Mouse (Mus musculus) forebrain, embryonic 14.5 days (tissue): ENCODE data around the gene Cldn6. TPM values are rescaled to one million over a fixed set of nuclear protein-coding genes. Genes with fewer than 3 reads are reported as not detected.

ENCODE experiments used
- ATAC-seq: fragments of 200-750 bp; cut with Nextera tagmentation; 2 replicates; pipeline ENCODE4 v1.8.0; 2017; ENCODE audit warnings: mild to moderate bottlenecking, moderate library complexity
- DNase-seq: peaks from one replicate; pipeline ENCODE4 v3.0.0-alpha.2; 2015; ENCODE audit warnings: low spot score
- H3K27ac ChIP-seq: fragments of 300-500 bp; sonication (generic); 2 replicates; pipeline ENCODE4 v1.5.1; 2014; ENCODE audit warnings: low read depth, mild to moderate bottlenecking, control low read depth, low read length, moderate library complexity
- H3K27me3 ChIP-seq: fragments of 300-500 bp; sonication (generic); replicated peaks from 2 replicates; pipeline ENCODE4 v1.6.1; 2014; ENCODE audit warnings: low read length, control low read depth, mixed read lengths; ENCODE audit not compliant: control insufficient read depth, insufficient read depth
- H3K36me3 ChIP-seq: fragments of 300-500 bp; sonication (generic); 2 replicates; pipeline ENCODE4 v1.6.1; 2014; ENCODE audit warnings: low read length, control low read depth; ENCODE audit not compliant: control insufficient read depth, insufficient read depth
- H3K4me1 ChIP-seq: fragments of 300-500 bp; sonication (generic); 2 replicates; pipeline ENCODE4 v1.6.1; 2014; ENCODE audit warnings: antibody characterized with exemption, low read length, control low read depth; ENCODE audit not compliant: control insufficient read depth, insufficient read depth
- H3K4me2 ChIP-seq: fragments of 300-500 bp; sonication (generic); 2 replicates; pipeline ENCODE4 v1.6.1; 2014; ENCODE audit warnings: mild to moderate bottlenecking, control low read depth, low read length
- H3K4me3 ChIP-seq: fragments of 300-500 bp; sonication (generic); 2 replicates; pipeline ENCODE4 v1.5.1; 2014; ENCODE audit warnings: low read depth, low read length, control low read depth
- H3K9ac ChIP-seq: fragments of 300-500 bp; sonication (generic); 2 replicates; pipeline ENCODE4 v1.6.1; 2014; ENCODE audit warnings: mild to moderate bottlenecking, low read length, control low read depth, moderate library complexity
- H3K9me3 ChIP-seq: fragments of 300-500 bp; sonication (generic); replicated peaks from 2 replicates; pipeline ENCODE4 v1.6.1; 2016; ENCODE audit warnings: low read length, control low read depth, mixed read lengths; ENCODE audit not compliant: control insufficient read depth
- WGBS: fragments of 180-500 bp; shearing (Covaris S2); extraction: QIAGEN DNeasy Blood & Tissue Kit; methylation state at CpG from one replicate; pipeline ENCODE4 v1.1.7; 2014; 5-methylcytosine and 5-hydroxymethylcytosine counted together
- polyA plus RNA-seq: library from polyadenylated mRNA; unstranded; fragments of >200 nt; fragmentation: Nextera tagmentation; extraction: Ambion mirVana; gene quantifications from 2 replicates; pipeline ENCODE4 v1.2.1, GENCODE M21; 2014

Cldn6 gene
- polyA plus RNA-seq, 1 experiment from 2014 or later = 0.24 TPM

DNA sequence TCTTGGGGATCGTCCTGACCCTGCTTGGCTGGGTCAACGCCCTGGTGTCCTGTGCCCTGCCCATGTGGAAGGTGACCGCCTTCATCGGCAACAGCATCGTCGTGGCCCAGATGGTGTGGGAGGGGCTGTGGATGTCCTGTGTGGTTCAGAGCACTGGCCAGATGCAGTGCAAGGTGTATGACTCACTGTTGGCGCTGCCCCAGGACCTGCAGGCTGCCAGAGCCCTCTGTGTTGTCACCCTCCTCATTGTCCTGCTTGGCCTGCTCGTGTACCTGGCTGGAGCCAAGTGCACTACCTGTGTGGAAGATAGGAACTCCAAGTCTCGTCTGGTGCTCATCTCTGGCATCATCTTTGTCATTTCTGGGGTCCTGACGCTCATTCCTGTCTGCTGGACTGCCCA, 2.0 kb downstream of the Cldn6 start:
- H3K36me3 ChIP-seq = no peaks in the 10 kb centered on the region
- peaks cover 46% of the 10 kb centered on the region for H3K27me3 ChIP-seq
- ATAC-seq (no peak), DNase-seq (no peak)
- no peak overlapping the region for H3K27ac ChIP-seq
- no peaks in the 10 kb centered on the region for H3K9me3 ChIP-seq
- no peak overlapping the region for H3K9ac ChIP-seq
- H3K4me1 ChIP-seq = peaks cover 15% of the 10 kb centered on the region
- no peak overlapping the region for H3K4me3 ChIP-seq
- WGBS = 70% methylated on average over 10 of the region's 10 CpGs
- no peak overlapping the region for H3K4me2 ChIP-seq

DNA sequence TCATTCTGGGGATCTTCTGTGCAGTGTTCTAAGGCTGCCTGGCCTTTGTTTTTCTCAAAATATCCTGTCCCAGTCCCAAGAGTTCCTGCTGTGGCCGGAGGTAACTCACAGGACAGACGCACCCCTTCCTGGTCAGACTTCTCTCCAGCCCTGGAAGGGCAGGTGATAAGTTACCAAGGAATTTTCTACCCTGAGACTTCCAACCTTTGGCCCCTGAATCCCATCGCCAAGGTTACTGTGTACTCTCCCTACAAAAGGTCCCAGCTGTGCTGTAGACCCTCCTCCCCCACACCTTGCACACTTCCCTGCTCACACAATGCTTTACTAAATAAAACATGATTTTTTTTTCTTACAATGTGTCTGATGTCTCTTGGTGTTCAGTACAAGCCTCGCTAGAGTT, 3.0 kb downstream of the Cldn6 start:
- no peak overlapping the region for H3K4me3 ChIP-seq
- no peaks in the 10 kb centered on the region for H3K9me3 ChIP-seq
- peaks cover 7% of the 10 kb centered on the region for H3K4me1 ChIP-seq
- H3K4me2 ChIP-seq = no peak overlapping the region
- no peak for ATAC-seq
- no peak overlapping the region for H3K9ac ChIP-seq
- H3K27me3 ChIP-seq = peaks cover 40% of the 10 kb centered on the region
- DNase-seq = no peak
- H3K27ac ChIP-seq = no peak overlapping the region
- 73% methylated on average over 4 of the region's 4 CpGs for WGBS
- H3K36me3 ChIP-seq = no peaks in the 10 kb centered on the region

DNA sequence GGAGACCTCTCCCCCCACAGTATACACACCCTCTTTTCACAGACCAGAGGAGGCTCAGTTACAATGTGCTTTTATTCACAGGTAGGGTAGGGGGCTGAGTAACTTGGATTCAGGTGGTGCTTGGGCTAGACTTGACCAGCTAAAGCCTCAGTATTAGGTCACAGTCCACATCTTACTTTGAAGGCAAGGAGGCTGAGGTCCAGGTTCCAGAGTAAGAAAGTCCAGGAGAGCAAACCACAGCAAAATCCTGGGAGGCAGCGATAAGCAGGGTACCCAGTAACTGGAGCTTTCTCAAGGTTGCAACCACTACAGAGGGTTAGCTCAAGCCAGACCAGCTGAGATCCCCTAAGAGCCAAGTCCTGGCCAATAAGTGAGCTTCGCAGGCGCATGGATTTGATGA, 3.5 kb downstream of the Cldn6 start:
- DNase-seq (no peak), ATAC-seq (no peak)
- WGBS = 73% methylated on average over 3 of the region's 3 CpGs
- Histone ChIP-seq H3K36me3 (no peaks in the 10 kb centered on the region), H3K27me3 (peaks cover 40% of the 10 kb centered on the region), H3K4me2 (no peak overlapping the region), H3K9me3 (no peaks in the 10 kb centered on the region), H3K4me3 (no peak overlapping the region), H3K4me1 (peaks cover 7% of the 10 kb centered on the region), H3K9ac (no peak overlapping the region), H3K27ac (no peak overlapping the region)

DNA sequence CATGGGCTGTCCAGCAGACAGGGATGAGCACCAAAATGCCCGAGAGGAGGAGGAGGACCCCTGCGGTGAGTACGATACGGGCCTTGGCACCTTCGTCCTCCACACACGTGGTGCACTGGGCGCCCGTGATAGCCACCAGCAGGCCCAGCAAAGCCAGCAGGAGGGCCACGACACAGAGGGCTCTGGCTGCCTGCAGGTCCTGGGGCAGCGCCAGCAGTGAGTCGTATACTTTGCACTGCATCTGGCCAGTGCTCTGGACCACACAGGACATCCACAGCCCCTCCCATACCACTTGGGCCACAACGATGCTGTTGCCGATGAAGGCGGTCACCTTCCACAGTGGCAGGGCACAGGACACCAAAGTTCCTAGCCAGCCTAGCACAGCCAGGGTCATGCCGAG, 4.2 kb downstream of the Cldn6 start:
- peak; percentile 34; the same call in 1 of the 2 replicates for ATAC-seq

DNA sequence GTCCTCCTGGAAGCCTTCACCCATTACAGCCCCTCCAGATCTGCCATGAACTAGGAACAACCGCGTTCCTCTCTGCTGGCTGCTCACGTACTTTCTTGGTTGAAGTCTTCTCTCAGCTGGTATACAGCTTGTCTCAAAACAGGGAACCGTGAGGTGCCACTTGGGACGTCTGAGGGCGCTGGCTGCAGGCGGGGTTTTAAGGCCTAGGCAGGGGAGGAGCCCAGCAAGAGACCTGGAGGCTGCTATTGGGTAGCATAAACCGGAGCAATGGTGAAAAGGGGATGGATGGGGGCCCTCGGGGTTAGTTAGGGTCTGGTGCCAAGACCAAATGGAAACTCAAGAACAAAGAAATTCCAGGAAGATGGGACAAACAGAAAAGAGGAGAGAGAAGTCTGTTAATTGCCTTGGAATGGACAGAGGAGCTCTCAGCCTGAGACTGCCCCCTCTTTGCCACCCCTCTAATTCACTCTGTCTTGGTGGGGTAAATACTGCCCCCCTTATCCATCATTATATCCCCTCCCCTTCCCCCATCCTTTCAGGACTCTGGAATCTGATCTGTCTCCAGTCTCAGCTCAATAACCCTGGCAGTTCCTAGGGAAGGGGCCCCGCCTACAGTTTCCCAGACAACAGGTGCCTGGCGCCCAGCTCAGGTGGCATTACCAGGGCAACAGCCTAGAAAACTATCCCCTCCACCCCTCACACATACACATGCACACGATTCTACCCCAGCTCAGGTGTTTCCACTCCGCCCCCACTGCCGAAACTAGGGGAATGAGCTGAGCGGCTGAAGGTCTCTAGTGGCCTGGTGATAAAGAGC, 5.0 kb downstream of the Cldn6 start, which contains the start of gene Cldn9:
Cldn9 (minus strand) TSS at position 171 of the 817 bp plus-strand sequence.
- H3K4me3 ChIP-seq = no peak within 1 kb of the TSS
- H3K4me2 ChIP-seq = peak within 1 kb of the TSS; percentile 20; the same call in 1 of the 2 replicates

More for the DNA sequence above, 4.2 kb downstream of the Cldn6 start:
- Histone ChIP-seq H3K9ac (no peak overlapping the region), H3K4me3 (no peak overlapping the region), H3K27me3 (peaks cover 40% of the 10 kb centered on the region), H3K9me3 (no peaks in the 10 kb centered on the region), H3K4me2 (peak overlapping the region; percentile 20; the same call in 1 of the 2 replicates), H3K4me1 (peaks cover 7% of the 10 kb centered on the region), H3K36me3 (no peaks in the 10 kb centered on the region), H3K27ac (no peak overlapping the region)
- no peak for DNase-seq
- WGBS = 35% methylated on average over 15 of the region's 15 CpGs

DNA sequence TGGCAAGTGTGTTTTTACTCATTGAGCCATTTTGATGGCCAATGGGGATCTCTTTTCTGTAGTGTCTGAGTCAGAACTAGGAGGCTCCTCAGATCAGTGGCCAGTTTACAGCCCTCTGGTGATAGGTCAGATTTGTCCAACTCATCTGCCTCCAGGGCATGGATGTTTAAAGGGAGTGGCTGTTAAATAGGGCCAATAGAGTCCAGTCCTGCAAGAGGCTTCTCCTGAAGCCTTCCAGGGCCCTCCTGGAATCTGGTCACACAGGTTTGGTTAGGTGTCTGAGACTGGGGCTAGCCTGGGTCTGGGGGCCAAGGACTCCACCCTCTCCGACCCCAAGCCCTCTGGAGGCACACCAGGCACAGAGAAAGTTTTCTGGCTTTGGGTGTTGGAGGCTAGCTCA, 15.4 kb downstream of the Cldn6 start:
- H3K36me3 ChIP-seq = no peaks in the 10 kb centered on the region
- 68% methylated on average over 1 of the region's 1 CpGs for WGBS
- no peak overlapping the region for H3K27ac ChIP-seq
- no peaks in the 10 kb centered on the region for H3K4me1 ChIP-seq
- H3K4me3 ChIP-seq = no peak overlapping the region
- H3K4me2 ChIP-seq = no peak overlapping the region
- H3K27me3 ChIP-seq = peaks cover 20% of the 10 kb centered on the region
- no peaks in the 10 kb centered on the region for H3K9me3 ChIP-seq
- DNase-seq (no peak), ATAC-seq (no peak)
- no peak overlapping the region for H3K9ac ChIP-seq

More for the DNA sequence above, 5.0 kb downstream of the Cldn6 start, which contains the start of gene Cldn9:
- H3K9ac ChIP-seq = no peak within 1 kb of the TSS
- H3K9me3 ChIP-seq = no peaks in the 10 kb centered on the region
- H3K27me3 ChIP-seq = peaks cover 32% of the 10 kb centered on the region
- 12% methylated on average over 15 of the region's 15 CpGs for WGBS
- ATAC-seq = peak; percentile 61; the same call in 1 of the 2 replicates
- no peaks in the 10 kb centered on the region for H3K36me3 ChIP-seq
- no peak within 1 kb of the TSS for H3K27ac ChIP-seq
- peaks cover 7% of the 10 kb centered on the region for H3K4me1 ChIP-seq
- DNase-seq = peak; percentile 23

DNA sequence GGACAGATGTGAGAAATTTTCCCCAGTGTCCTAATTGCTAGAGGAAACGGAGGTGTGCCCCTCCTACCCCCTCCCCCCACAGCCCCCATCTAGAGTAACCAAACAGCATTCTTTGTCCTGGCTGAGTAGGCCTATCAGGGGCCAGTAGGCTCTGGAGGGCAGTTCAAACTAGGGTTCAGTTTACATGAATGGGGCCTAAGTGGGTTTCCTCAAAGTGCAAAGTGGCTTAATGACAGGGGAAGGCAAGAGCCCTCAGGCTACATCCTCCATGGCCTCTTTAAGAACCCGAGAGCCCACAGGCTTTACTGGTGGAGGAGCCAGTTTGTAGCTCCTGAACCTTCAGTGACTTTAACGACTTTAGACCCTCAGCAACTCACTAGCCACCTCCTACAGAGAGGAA, 16.8 kb downstream of the Cldn6 start:
- Histone ChIP-seq H3K4me2 (no peak overlapping the region), H3K4me1 (no peaks in the 10 kb centered on the region), H3K27me3 (peaks cover 23% of the 10 kb centered on the region), H3K9ac (no peak overlapping the region), H3K36me3 (no peaks in the 10 kb centered on the region), H3K27ac (no peak overlapping the region), H3K9me3 (no peaks in the 10 kb centered on the region), H3K4me3 (no peak overlapping the region)
- DNase-seq (no peak), ATAC-seq (no peak)
- WGBS = 10% methylated on average over 3 of the region's 3 CpGs

DNA sequence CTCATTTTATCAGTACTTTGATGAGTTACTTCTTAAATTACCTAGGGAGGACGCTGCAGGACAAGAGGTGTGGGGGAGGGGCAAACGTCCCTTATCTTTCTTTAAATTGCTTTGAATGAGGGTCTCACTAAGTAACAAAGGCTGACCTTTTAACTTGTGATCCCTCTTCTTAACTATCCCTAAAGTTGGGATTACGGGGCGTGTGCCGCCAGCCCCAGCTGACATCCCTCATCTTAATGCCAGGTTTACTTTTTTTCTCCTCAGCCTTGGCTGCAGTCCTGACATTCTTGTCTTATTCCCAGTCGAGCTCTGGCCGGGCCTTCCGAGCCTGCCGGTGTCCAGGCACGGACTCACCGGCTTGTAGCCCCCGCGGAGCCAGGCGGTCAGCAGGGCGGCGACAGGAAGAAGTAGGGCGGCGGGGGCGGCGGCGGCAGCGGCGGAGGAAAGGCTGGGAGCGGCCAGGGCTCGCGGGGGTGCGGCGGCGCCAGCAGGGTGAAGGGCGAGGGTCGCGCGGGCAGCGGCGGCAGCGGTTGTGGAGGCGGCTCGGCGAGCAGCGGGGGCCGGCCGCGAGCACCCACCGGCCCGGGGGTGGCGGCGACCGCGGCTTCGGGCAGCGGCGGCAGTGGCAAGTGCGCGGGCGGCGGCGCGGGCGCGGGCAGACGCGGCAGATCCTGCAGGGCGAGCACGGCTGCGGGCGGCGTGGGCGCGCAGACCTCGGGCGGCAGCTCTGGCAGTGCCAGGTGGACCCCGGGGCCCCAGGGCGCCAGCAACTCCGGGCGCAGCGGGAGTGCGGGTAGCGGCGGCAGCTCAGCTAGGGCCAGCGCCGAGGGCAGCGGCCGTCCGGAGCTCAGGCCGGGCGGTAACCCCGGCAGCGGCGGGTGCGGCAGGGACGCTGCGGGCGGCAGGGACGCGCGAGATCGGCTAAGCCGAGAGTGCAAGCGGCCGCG, 20.4 kb downstream of the Cldn6 start:
- H3K4me1 ChIP-seq = no peaks in the 10 kb centered on the region
- H3K9me3 ChIP-seq = no peaks in the 10 kb centered on the region
- ATAC-seq (peak; percentile 15; the same call in 1 of the 2 replicates), DNase-seq (peak; percentile 17)
- under 1% methylated on average over 73 of the region's 101 CpGs for WGBS
- H3K4me2 ChIP-seq = peak overlapping the region; percentile 100
- H3K4me3 ChIP-seq = peak overlapping the region; percentile 70
- peaks cover 27% of the 10 kb centered on the region for H3K27me3 ChIP-seq
- H3K9ac ChIP-seq = peak overlapping the region; percentile 67
- H3K27ac ChIP-seq = no peak overlapping the region
- no peaks in the 10 kb centered on the region for H3K36me3 ChIP-seq
